Mouse (Mus musculus) cerebellum, adult 18-20 months (tissue): ENCODE data around the gene Iqcn.

ENCODE experiments used
- DNase-seq, 2 experiments: peaks; one replicate each; pipeline ENCODE4 v3.0.0; 2021

Iqcn gene

DNA sequence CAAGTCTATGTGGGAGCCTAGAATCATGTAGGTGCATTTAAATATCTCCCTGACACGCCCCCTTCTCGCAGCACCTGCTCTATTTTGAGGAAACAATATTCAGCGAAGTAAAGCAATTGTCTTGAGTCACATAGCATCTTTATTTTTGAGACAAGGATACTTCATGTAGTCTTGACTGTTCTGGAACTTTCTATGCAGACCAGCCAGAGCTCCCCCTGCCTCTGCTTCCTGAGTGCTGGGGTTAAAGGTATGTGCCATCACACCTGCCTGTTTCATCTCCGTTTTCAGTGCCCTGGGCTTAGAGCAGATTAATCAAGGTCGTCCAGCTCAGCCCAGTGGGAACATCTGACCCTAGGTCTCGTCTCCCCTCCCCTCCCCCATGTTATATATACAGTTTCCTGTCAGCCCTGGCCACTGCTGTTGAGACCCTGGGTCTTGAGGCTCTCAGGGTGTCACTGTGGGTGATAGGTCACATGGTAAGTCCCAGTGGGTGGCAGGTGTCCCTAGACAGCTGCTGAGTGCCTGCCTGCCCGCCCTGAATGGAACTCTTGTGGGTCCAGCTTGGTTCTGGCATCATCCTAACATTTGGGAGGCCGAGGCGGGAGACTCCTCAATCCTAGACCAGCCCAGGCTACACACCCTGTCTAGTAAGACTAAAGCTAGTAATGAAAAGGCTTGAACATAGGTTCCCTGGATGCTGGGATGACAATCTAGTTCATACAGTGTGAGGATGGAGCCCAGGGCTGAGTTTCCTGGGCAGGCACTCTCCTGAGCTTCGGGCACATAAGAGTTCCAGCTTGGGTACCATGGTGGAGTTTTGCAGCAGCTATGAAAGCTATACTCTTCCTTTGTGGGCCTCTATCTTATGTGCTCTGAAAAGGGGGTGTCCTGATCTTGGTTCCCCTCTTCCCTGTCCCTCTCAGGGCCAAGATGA lies 1.9 kb upstream of the Iqcn start:
- DNase-seq: peak in 1 of 2 experiments; percentile 35

- DNase-seq: no peak
These were observed 1.0 kb upstream of the Iqcn start for GRCm38 (mm10) chr8:70701982-70702841.

DNA sequence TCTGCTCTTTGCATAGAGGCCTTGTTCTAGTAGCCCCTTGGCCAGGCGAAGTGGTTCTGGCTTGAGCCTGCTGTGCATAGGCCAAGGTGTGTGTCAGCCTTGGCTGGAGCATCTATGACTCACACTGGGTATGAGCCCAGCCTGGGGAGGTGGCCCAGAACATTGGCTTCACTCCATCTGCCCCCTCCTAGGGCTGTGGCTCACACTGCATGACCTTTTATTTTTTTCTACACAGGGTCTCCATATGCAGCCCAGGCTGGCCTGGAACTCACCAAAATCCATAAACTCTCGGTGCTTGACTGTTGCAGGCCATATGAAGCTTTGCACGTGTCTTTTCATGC lies 445 bp upstream of the Iqcn start:
- peak; percentile 87 to 89 for DNase-seq

GRCm38 (mm10) chr8:70708281-70708680 lies 5.0 kb downstream of the Iqcn start:
- DNase-seq: no peak

GRCm38 (mm10) chr8:70709794-70710193 lies 6.5 kb downstream of the Iqcn start:
- no peak for DNase-seq

- peak in 1 of 2 experiments; percentile 45 for DNase-seq
These were observed 7.0 kb downstream of the Iqcn start for GRCm38 (mm10) chr8:70710296-70710695.

GRCm38 (mm10) chr8:70711041-70711440 lies 7.8 kb downstream of the Iqcn start:
- no peak for DNase-seq

- no peak for DNase-seq
These were observed 10.7 kb downstream of the Iqcn start for GRCm38 (mm10) chr8:70713991-70714390.

DNA sequence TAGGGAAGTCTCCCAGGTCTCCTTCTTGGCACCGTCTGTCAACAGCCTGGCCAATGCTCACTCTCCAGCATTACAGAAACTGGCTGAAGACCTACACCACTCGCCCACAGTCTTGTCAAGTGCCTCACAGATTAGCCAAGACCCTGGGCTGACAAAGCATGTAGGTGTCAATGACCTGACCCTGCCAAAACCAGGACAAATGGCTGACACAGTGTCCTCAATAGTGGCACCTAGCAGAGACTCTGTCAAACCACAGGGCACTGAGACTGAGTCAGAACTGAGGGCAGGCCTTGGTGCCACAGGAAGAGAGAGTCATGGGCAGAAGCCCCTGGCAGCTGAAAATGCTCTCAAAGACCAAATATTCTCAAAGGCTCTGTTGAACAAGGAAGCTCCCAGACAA lies 11.8 kb downstream of the Iqcn start:
- no peak for DNase-seq

- no peak for DNase-seq
These were observed 13.5 kb downstream of the Iqcn start for GRCm38 (mm10) chr8:70716521-70717400.

DNA sequence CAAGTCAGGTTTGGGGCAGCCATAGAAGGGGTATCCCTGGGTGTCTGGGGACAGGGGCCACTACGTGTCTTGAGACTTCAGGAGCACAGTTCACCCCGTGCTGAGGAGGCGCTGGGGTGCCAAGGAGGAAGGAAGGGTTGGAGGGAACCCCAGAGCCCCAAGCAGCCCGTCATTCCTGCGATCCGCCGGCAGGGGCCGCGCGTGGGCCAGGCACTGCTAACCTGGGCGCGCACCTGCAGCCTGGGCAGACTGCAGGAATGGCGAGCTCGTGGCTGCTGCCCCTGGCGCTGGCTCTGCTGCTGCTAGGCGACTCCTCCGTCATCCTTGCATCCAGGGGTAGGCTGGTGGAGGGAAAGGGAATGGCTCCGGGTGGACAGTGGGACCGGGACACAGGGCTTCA lies 15.0 kb downstream of the Iqcn start, which contains the start of gene Gm3336:
Gene Gm3336, plus strand, starts transcription at position 247 of the 400 bp plus-strand sequence.
- DNase-seq: peak; percentile 78 to 86

DNA sequence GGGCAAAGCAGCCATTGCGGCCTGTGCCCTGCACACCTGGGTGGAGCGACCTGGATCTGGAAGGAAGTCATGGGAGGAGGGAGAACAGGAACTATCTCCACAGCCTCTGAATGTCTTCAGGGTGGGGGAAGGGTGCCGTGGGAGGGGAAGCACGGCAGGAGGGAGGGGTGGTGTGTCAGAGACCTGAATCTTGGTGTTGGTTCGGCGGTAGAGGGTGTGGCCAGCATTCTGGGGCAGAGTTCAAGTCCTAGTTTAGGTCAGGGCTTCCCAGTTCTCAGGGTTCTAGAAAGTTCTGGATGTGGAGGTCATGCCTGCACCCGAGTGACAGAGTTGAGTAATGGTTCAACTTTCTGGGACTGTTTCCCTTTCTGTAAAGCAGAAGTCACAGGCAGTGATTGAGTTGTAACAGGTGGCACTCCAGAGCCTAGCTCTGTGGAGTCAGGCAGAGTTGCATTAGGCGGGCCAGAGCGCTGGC lies 16.6 kb downstream of the Iqcn start:
- DNase-seq: no peak

- DNase-seq: peak; percentile 71 to 89
These were observed 17.5 kb downstream of the Iqcn start for GRCm38 (mm10) chr8:70720739-70721138.

- no peak for DNase-seq
These were observed 18.3 kb downstream of the Iqcn start for GRCm38 (mm10) chr8:70721601-70722000.

DNA sequence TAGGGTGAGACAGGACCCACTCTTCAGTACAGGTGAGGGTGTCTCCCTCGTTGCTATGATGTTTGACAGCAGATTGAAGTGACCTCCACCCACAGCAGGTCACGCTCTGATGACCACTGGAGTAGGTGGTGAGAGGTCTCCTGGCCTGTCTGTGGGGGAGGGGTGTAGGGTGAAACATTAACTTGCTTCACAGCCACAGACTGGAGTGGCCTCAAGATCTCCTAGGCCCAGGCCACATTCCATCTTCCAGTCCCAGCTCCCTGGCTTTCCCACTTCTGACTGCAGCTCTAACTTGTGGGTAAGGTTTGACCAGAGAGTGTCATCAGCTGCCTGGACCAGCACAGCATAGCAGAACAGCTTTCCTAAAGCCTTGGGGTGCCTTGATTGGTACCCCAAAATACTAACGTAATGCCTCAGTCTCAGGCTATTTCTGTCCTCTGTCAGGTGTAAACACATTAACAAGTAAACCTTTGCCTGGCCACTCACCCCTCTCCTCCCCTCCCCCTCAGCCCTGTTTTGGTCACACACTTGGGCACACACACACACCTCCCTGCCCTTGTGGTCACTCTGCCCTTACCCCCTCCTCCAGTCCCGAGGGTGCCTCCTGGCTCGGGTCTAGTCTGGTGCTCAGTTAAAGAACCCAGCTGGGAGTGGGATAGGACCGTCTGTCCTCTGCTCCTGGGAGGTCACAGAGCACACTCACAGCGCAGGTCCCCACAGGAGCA lies 20.4 kb downstream of the Iqcn start, which contains the start of gene Pde4c:
Gene Pde4c, plus strand, starts transcription at position 235 of the 725 bp plus-strand sequence.
- no peak for DNase-seq

DNA sequence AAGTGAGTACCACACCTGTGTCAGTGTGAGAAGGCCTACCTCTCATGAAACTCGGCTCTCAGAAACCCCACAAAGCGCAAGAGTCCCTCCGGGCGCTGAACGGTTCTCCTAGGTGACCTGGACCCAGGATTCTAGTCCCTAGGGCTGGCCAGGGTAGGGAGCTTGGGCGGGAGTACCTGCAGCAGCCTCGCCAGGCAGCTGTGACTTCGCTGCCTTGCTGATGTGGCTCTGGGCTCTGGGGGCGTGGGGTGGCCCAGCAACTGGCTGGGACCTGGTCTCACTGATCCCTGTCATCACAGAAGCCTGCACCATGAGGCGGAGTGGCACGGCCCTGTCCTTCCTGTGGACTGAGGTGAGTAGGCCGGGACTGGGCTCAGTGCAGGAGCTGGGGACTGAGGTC lies 21.0 kb downstream of the Iqcn start:
- DNase-seq: no peak

DNA sequence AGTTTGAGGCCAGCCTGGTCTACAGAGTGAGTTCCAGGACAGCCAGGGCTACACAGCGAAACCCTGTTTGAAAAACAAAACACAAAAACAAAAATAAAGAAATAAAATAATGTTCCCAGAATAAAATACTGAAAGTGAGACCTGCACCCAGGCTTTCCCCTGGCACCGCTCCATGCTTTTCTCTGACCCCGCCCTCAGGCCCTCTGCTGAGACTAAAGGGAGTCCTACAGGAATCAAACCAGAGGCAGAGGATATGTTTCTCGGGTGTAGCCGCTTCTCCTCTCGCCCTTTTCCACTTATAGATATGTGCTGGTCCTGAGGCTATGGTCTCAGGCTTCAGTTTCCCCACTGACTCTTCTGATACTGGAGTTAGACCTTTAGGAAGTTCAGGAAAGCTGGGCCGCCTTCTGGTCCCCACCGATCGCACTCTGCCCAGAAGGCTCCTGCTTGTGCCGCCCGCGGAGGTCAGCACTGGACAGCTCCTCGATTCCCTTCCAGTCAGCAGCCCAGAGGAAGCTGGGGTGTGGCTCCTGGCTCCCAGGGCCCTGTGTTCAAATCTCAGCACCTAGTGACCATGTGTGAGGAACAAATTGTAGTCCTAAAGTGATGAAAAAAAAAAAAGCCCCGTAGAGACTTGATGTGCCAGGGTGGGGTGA lies 22.7 kb downstream of the Iqcn start:
- no peak for DNase-seq

DNA sequence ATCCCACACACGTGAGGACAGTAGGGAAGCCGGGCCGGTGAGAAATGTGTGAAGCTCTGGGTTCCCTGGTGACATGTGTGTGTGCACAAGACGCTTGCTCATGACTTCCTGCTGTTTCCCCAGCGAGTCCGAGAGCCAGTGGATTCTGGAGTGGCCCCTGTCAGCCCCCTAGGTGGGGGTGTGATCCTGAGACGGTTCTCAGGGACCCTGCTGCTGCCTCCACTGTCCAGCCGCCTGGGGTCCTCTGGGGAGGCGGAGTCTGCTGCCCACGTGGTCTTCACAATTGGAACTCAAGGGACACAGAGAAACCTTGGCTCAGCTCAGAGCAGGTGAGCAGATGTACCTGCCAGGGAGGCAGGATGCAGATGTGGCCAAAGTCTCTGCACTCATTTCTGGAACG lies 23.5 kb downstream of the Iqcn start:
- DNase-seq: no peak

- DNase-seq: no peak
These were observed 26.7 kb downstream of the Iqcn start for GRCm38 (mm10) chr8:70729808-70730475.

GRCm38 (mm10) chr8:70730956-70731355 lies 27.7 kb downstream of the Iqcn start:
- DNase-seq: no peak

DNA sequence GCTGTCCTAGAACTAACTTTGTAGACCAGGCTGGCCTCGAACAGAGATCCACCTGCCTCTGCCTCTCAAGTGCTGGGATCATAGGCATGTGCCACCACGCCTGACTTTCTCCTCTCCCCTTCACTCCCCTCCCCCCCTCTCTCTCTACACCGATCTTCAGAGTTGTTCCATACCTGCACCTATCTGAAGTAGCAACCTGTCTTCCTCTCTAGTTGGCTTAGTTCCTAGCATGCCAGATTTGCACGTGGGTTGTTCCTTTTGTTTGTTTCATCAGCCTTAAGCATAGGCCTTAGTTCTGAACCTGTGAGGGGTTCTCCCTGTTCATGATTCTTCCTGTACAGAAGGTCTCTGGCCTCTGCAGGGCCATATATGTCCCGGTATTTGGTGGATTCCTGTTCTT lies 34.4 kb downstream of the Iqcn start:
- no peak for DNase-seq
